Mouse (Mus musculus) fibroblast of lung, adult 2 months (primary cell): ENCODE data around the gene Exoc2.

Experiments
- DNase-seq: peaks from one replicate; pipeline ENCODE4 v3.0.0-alpha.2; 2011; ENCODE audit warnings: low read depth

Exoc2 gene

DNA sequence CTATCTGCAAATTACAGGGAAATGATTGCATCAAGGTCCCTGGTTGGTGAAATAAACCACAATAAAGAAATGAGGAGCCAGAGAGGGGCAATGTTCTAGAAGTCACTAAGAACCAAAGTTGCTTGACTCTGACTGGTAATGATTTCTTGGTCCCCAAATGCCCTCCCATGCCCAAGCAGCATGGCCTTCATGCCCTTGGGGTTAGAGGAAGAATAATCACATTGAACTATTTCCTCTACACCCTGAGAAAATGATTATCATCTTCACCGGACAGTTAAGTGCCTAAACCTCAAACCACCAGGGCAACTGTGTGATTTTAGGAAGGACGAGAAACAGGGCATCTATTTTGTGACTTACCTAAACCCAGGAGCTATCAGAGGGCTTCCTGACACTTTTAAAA lies 197.9 kb downstream of the Exoc2 start:
- no peak for DNase-seq

- DNase-seq, result no peak
Observed at GRCm38 (mm10) chr13:30767477-30768127, 206.3 kb downstream of the Exoc2 start.

DNA sequence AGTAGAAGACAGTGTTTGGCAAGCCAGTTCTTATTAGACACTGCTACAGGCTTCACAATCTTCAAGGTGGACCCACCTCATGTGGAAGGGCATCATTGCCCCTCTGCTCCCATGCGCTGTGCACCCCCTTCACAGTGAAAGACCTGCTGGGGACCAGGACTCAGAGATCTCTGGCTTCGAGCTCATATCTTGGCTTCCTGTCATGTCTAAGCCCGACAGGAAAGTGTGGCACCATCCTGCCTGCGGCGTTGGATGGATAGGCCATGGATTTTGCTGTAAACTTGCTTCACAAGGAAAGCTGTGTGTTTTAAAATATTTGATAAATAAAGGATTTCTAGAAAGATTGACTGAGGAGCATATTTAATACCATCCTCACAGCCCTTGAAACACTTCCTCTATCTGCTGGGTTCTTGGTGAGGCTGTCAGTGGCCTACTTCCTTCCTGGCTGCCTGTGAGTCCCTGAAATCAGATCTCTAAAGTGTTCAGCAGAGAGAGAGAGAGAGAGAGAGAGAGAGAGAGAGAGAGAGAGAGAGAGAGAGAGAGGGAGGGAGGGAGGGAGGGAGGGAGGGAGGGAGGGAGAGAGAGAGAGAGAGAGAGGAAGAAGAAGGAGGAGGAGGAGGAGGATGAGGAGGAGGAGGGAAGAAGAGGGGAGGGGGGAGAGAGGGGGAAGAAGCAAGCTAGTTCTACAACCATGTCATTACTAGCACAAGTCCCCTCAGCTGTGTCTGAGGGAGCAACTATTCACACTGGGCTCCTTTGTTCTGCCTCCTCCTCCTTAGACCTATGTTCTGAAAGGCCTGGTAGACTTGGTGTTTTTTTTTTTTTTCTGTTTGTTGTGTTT lies 207.0 kb downstream of the Exoc2 start:
- no peak for DNase-seq

GRCm38 (mm10) chr13:30765906-30766305 lies 208.0 kb downstream of the Exoc2 start:
- DNase-seq, result no peak

DNA sequence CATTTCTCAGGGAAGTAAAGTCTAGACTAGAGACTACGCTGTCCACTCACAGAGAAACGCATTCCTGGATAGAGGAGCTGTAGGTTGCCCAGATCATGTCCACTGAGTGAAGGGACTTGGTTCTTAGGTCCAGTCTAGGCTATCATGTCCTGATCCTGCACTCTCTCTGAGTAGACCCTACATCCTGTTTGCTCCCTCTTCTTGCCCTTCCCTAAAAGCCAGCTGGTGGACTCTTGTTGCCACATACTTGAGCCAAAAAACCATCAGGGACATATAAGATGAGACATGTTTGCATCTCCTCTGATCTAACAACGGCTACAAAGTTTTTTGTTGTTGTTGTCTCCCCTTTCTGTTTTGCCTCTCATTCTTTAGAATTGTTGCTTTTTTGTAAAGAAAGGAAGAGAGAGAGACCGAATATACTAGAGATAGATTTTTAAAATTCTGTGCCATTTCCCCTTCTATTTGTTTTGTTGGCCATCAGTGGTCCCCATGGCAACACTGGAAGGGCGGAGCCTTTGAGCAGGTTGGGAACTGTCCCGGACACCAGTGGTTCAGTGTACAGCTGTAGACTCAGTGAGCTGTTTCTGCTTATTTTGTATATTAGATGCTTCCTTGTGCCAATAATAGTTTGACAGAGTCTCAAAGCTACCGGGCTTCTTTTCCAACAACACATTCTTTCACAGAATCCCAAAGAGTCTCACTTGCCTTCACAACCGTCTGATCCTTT lies 209.7 kb downstream of the Exoc2 start:
- DNase-seq, result no peak
